Mouse (Mus musculus) heart, adult 2 months (tissue): ENCODE measurements around the gene 9330182O14Rik.

Experiments used
- CTCF ChIP-seq: fragments of 200-600 bp; IDR thresholded peaks from 2 replicates; pipeline ENCODE4 v1.8.1; 2022; ENCODE audit warnings: antibody characterized with exemption, mild to moderate bottlenecking, moderate library complexity
- EP300 ChIP-seq: fragments of 200-500 bp; IDR thresholded peaks from 2 replicates; pipeline ENCODE4 v1.6.1; 2011; ENCODE audit warnings: low read depth, low read length, control low read depth; ENCODE audit not compliant: insufficient read depth
- POLR2A ChIP-seq: fragments of 200-500 bp; IDR thresholded peaks from 2 replicates; pipeline ENCODE4 v1.6.1; 2011; ENCODE audit warnings: mild to moderate bottlenecking, low read depth, low read length, control low read depth; ENCODE audit not compliant: insufficient read depth

DNA sequence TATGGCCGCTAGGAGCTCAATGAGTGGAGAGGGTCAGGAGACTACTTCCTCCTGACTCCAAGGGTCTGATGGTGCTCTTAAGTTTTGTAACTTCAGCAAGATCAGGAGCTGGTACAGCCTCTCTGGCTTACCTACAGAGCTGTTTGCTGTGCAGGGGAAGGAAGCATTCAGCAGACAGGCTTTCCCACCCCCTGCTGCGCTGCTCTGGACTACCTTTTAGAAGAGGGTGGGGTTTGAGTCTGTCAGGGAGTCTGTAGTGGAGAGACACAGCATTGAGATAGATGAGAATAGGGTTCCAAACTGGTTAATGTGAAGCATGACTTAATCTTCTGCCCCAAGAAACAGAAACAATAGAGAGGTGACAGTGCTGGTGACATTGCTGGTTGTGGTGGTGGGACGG is 17.8 kb upstream of the 9330182O14Rik start:
- no peak for TF ChIP-seq CTCF
- no peak for TF ChIP-seq EP300
- TF ChIP-seq POLR2A, result no peak
